Mouse (Mus musculus): ENCODE data around the gene Gm10401.
A peak's percentile ranks its signal among the peaks of the same experiment; 100 is the strongest.

The Gm10401 gene

GRCm38 (mm10) chr5:115098195-115098594 is at the start of gene Gm10401:
Gene Gm10401, minus strand, starts transcription at chr5:115098295.
- no peak for DNase-seq (ENCODE audit: low spot score in 2 of 2)

GRCm38 (mm10) chr5:115147388-115147787 is 49.3 kb upstream of the Gm10401 start:
- no peak for DNase-seq (ENCODE audit: low spot score in 2 of 2)

- DNase-seq (ENCODE audit: low spot score in 2 of 2), result no peak
Observed at GRCm38 (mm10) chr5:115146747-115147130, 48.6 kb upstream of the Gm10401 start.

- DNase-seq (ENCODE audit: low spot score in 2 of 2), result no peak
Observed at GRCm38 (mm10) chr5:115145976-115146746, 48.1 kb upstream of the Gm10401 start.

GRCm38 (mm10) chr5:115145253-115145968 is 47.3 kb upstream of the Gm10401 start:
- no peak for DNase-seq (ENCODE audit: low spot score in 2 of 2)

GRCm38 (mm10) chr5:115144471-115144870 is 46.4 kb upstream of the Gm10401 start:
- DNase-seq (ENCODE audit: low spot score in 2 of 2), result no peak

- DNase-seq (ENCODE audit: low spot score in 2 of 2), result no peak
Observed at GRCm38 (mm10) chr5:115143552-115143951, 45.5 kb upstream of the Gm10401 start.

- DNase-seq (ENCODE audit: low spot score in 2 of 2), result no peak
Observed at GRCm38 (mm10) chr5:115142166-115142697, 44.1 kb upstream of the Gm10401 start.

- no peak for DNase-seq (ENCODE audit: low spot score in 2 of 2)
Observed at GRCm38 (mm10) chr5:115140726-115141125, 42.6 kb upstream of the Gm10401 start.

GRCm38 (mm10) chr5:115139124-115139523 is 41.0 kb upstream of the Gm10401 start:
- DNase-seq (ENCODE audit: low spot score in 2 of 2), result no peak

GRCm38 (mm10) chr5:115134234-115135165 is 36.4 kb upstream of the Gm10401 start, which contains the start of gene Unc119b:
Gene Unc119b, minus strand, starts transcription at chr5:115134975.
- peak; percentile 80 to 88 for DNase-seq (ENCODE audit: low spot score in 2 of 2)

- DNase-seq (ENCODE audit: low spot score in 2 of 2), result no peak
Observed at GRCm38 (mm10) chr5:115133358-115134066, 35.4 kb upstream of the Gm10401 start.

- no peak for DNase-seq (ENCODE audit: low spot score in 2 of 2)
Observed at GRCm38 (mm10) chr5:115132465-115132864, 34.4 kb upstream of the Gm10401 start.

GRCm38 (mm10) chr5:115129328-115129727 is 31.2 kb upstream of the Gm10401 start:
- DNase-seq (ENCODE audit: low spot score in 2 of 2), result no peak

GRCm38 (mm10) chr5:115127421-115128179 is 29.5 kb upstream of the Gm10401 start:
- no peak for DNase-seq (ENCODE audit: low spot score in 2 of 2)

GRCm38 (mm10) chr5:115126578-115127312 is 28.6 kb upstream of the Gm10401 start:
- peak in 1 of 2 experiments; percentile 28 for DNase-seq (ENCODE audit: low spot score in 2 of 2)

GRCm38 (mm10) chr5:115125211-115125871 is 27.2 kb upstream of the Gm10401 start:
- DNase-seq (ENCODE audit: low spot score in 2 of 2), result peak; percentile 71 to 74

- no peak for DNase-seq (ENCODE audit: low spot score in 2 of 2)
Observed at GRCm38 (mm10) chr5:115124690-115125089, 26.6 kb upstream of the Gm10401 start.

- no peak for DNase-seq (ENCODE audit: low spot score in 2 of 2)
Observed at GRCm38 (mm10) chr5:115120978-115121377, 22.9 kb upstream of the Gm10401 start.
